ENCODE assay signal across 13 mouse cellular contexts in the genomic region with DNA sequence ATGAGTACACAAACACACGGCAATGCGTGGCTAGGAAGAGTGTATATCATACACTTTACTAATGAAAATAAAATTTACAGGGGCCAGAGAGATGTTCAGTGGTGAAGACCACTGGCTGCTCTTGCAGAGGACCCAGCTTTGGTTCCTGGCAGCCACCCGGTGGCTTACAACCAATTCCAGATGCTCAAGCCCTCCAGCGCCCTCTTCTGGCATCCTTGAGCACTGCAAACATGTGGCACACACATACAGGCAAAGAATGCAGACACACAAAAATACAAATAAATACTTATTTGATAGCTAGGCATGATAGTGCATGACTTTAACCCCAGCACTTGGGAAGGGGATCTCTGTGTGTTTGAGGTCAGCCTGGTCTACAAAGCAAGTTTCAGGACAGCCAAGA. TPM values are rescaled to one million over a fixed set of nuclear protein-coding genes. Genes with fewer than 3 reads are reported as not detected.
DNase-seq lines count a peak whose midpoint lies in the region; ATAC-seq and TF ChIP-seq lines count a peak whose summit lies in the region.
"Had no signal": no experiment of that assay in that cellular context is flagged by ENCODE, and none has a peak within 500 bp of the region (broad histone marks: within the 10 kb centered on the region; RNA-seq: fewer than 3 reads in every experiment).

No protein-coding gene starts in this region.

- no peak overlapping the region for H3K4me3 ChIP-seq in hindbrain, embryonic 11.5 days (ENCODE audit: low read depth, low read length)
- H3K4me3 ChIP-seq in hindbrain, embryonic 16.5 days (ENCODE audit: low read length), result no peak overlapping the region
- H3K4me3 ChIP-seq in lung, postnatal 0 days (ENCODE audit: low read depth, low read length), result no peak overlapping the region
- no peak overlapping the region for H3K4me3 ChIP-seq in embryonic facial prominence, embryonic 14.5 days (ENCODE audit: low read depth, low read length)
- no peak overlapping the region for H3K4me3 ChIP-seq in stomach, embryonic 16.5 days (replicated peaks; ENCODE audit: low read length)
- H3K4me3 ChIP-seq: midbrain, embryonic 13.5 days; neural tube, embryonic 15.5 days had no signal

- no peak overlapping the region for H3K4me2 ChIP-seq in hindbrain, embryonic 11.5 days (replicated peaks; ENCODE audit: low read depth, low read length)
- H3K4me2 ChIP-seq in hindbrain, embryonic 16.5 days (ENCODE audit: low read length), result no peak overlapping the region
- H3K4me2 ChIP-seq in lung, postnatal 0 days (replicated peaks; ENCODE audit: low read depth, low read length), result no peak overlapping the region
- no peak overlapping the region for H3K4me2 ChIP-seq in embryonic facial prominence, embryonic 14.5 days (ENCODE audit: low read depth, low read length)
- peak overlapping the region; percentile 40 for H3K4me2 ChIP-seq in stomach, embryonic 16.5 days (ENCODE audit: low read depth, low read length)
- H3K4me2 ChIP-seq: midbrain, embryonic 13.5 days; neural tube, embryonic 15.5 days had no signal

- TF ChIP-seq EP300 in lung, postnatal 0 days (IDR thresholded peaks at IDR 0.05), result no peak

- H3K4me1 ChIP-seq in hindbrain, embryonic 11.5 days (replicated peaks; ENCODE audit: control insufficient read depth, insufficient read depth, low read length), result peaks cover 4% of the 10 kb centered on the region
- H3K4me1 ChIP-seq in hindbrain, embryonic 16.5 days (ENCODE audit: control insufficient read depth, insufficient read depth, low read depth, low read length), result peaks cover 18% of the 10 kb centered on the region
- no peaks in the 10 kb centered on the region; the same call in 1 of the 2 replicates for H3K4me1 ChIP-seq in lung, postnatal 0 days (ENCODE audit: insufficient read depth, low read depth, low read length)
- H3K4me1 ChIP-seq in embryonic facial prominence, embryonic 14.5 days (ENCODE audit: control insufficient read depth, insufficient read depth, low read length), result peaks cover 25% of the 10 kb centered on the region
- peaks cover 45% of the 10 kb centered on the region for H3K4me1 ChIP-seq in stomach, embryonic 16.5 days (ENCODE audit: control insufficient read depth, insufficient read depth, low read length)

- no peak overlapping the region for H3K27ac ChIP-seq in hindbrain, embryonic 11.5 days (ENCODE audit: low read depth, low read length)
- H3K27ac ChIP-seq in hindbrain, embryonic 16.5 days (ENCODE audit: low read depth, low read length), result no peak overlapping the region
- H3K27ac ChIP-seq in lung, postnatal 0 days (ENCODE audit: low read length), result no peak overlapping the region
- H3K27ac ChIP-seq in embryonic facial prominence, embryonic 14.5 days (replicated peaks; ENCODE audit: low read depth, low read length), result peak overlapping the region; percentile 88
- peak overlapping the region; percentile 91 for H3K27ac ChIP-seq in stomach, embryonic 16.5 days (ENCODE audit: low read length)
- H3K27ac ChIP-seq: midbrain, embryonic 13.5 days; neural tube, embryonic 15.5 days had no signal

- peaks cover 27% of the 10 kb centered on the region for H3K27me3 ChIP-seq in hindbrain, embryonic 11.5 days (ENCODE audit: control insufficient read depth, insufficient read depth, low read length)
- H3K27me3 ChIP-seq in hindbrain, embryonic 16.5 days (replicated peaks; ENCODE audit: control insufficient read depth, insufficient read depth, low read length), result peaks cover 22% of the 10 kb centered on the region
- no peaks in the 10 kb centered on the region for H3K27me3 ChIP-seq in lung, postnatal 0 days (replicated peaks; ENCODE audit: insufficient read depth, low read length)
- H3K27me3 ChIP-seq in embryonic facial prominence, embryonic 14.5 days (replicated peaks; ENCODE audit: control insufficient read depth, insufficient read depth, low read length), result 0 out of 2 replicates have a peak, but pooled peaks cover 2% of the 10 kb centered on the region
- H3K27me3 ChIP-seq in stomach, embryonic 16.5 days (ENCODE audit: control insufficient read depth, insufficient read depth, low read length), result no peaks in the 10 kb centered on the region

- peak; percentile 43 for TF ChIP-seq CTCF in lung, postnatal 0 days (IDR thresholded peaks at IDR 0.05)

- ATAC-seq in hindbrain, embryonic 11.5 days (ENCODE audit: low FRiP score), result no peak
- no peak for ATAC-seq in hindbrain, embryonic 16.5 days
- no peak for ATAC-seq in lung, postnatal 0 days
- ATAC-seq in embryonic facial prominence, embryonic 14.5 days (ENCODE audit: low read depth), result no peak
- ATAC-seq in stomach, embryonic 16.5 days (ENCODE audit: insufficient read depth, low FRiP score), result no peak
- ATAC-seq: midbrain, embryonic 13.5 days had no signal

- WGBS in hindbrain, embryonic 11.5 days, result 78% methylated on average over 4 of the region's 4 CpGs
- WGBS in hindbrain, embryonic 16.5 days, result 80% methylated on average over 4 of the region's 4 CpGs
- 81% methylated on average over 4 of the region's 4 CpGs for WGBS in lung, postnatal 0 days
- 69% methylated on average over 4 of the region's 4 CpGs for WGBS in embryonic facial prominence, embryonic 14.5 days
- WGBS in stomach, embryonic 16.5 days, result 73% methylated on average over 4 of the region's 4 CpGs

- no peaks in the 10 kb centered on the region for H3K36me3 ChIP-seq in hindbrain, embryonic 11.5 days (ENCODE audit: control insufficient read depth, insufficient read depth, low read length)
- no peaks in the 10 kb centered on the region for H3K36me3 ChIP-seq in hindbrain, embryonic 16.5 days (ENCODE audit: control insufficient read depth, insufficient read depth, low read length)
- H3K36me3 ChIP-seq in lung, postnatal 0 days (ENCODE audit: insufficient read depth, low read length), result no peaks in the 10 kb centered on the region
- H3K36me3 ChIP-seq in embryonic facial prominence, embryonic 14.5 days (ENCODE audit: control insufficient read depth, insufficient read depth, low read length), result no peaks in the 10 kb centered on the region
- H3K36me3 ChIP-seq in stomach, embryonic 16.5 days (ENCODE audit: control insufficient read depth, insufficient read depth, low read length), result no peaks in the 10 kb centered on the region
- H3K36me3 ChIP-seq: midbrain, embryonic 13.5 days; neural tube, embryonic 15.5 days had no signal

- H3K9me3 ChIP-seq in hindbrain, embryonic 11.5 days (ENCODE audit: control insufficient read depth, low read length), result no peaks in the 10 kb centered on the region
- no peaks in the 10 kb centered on the region for H3K9me3 ChIP-seq in hindbrain, embryonic 16.5 days (ENCODE audit: control insufficient read depth, low read length)
- no peaks in the 10 kb centered on the region for H3K9me3 ChIP-seq in lung, postnatal 0 days (ENCODE audit: low read length)
- no peaks in the 10 kb centered on the region for H3K9me3 ChIP-seq in embryonic facial prominence, embryonic 14.5 days (ENCODE audit: control insufficient read depth, low read length)
- no peaks in the 10 kb centered on the region for H3K9me3 ChIP-seq in stomach, embryonic 16.5 days (replicated peaks; ENCODE audit: control insufficient read depth, low read length)
- H3K9me3 ChIP-seq: midbrain, embryonic 13.5 days; neural tube, embryonic 15.5 days had no signal

- peak; percentile 26 for DNase-seq in hindbrain, embryonic 11.5 days (ENCODE audit: low spot score)
- DNase-seq in lung, postnatal 0 days (ENCODE audit: low spot score), result no peak
- no peak for DNase-seq in lung, postnatal 10 days
- no peak for DNase-seq in embryonic facial prominence, embryonic 14.5 days (ENCODE audit: low spot score)
- no peak for DNase-seq in layer of hippocampus, postnatal 10 days (ENCODE audit: low spot score in 2 of 2)
- DNase-seq in layer of hippocampus, adult 11-12 months (ENCODE audit: low spot score), result no peak
- DNase-seq: adrenal gland, postnatal 36 days; cerebellum, postnatal 36 days; thymus, postnatal 25 days had no signal

- no peak overlapping the region for H3K9ac ChIP-seq in hindbrain, embryonic 11.5 days (ENCODE audit: low read depth, low read length)
- H3K9ac ChIP-seq in hindbrain, embryonic 16.5 days (ENCODE audit: low read depth, low read length), result no peak overlapping the region
- no peak overlapping the region for H3K9ac ChIP-seq in lung, postnatal 0 days (replicated peaks; ENCODE audit: low read depth)
- no peak overlapping the region for H3K9ac ChIP-seq in embryonic facial prominence, embryonic 14.5 days (ENCODE audit: low read depth, low read length)
- H3K9ac ChIP-seq in stomach, embryonic 16.5 days (ENCODE audit: low read length), result peak overlapping the region; percentile 60; the same call in 1 of the 2 replicates
- H3K9ac ChIP-seq: midbrain, embryonic 13.5 days; neural tube, embryonic 15.5 days had no signal

RNA-seq across cellular contexts. Expression of a gene that starts 34.3 kb away (rescaled TPM):
- polyA plus RNA-seq in hindbrain, embryonic 11.5 days (2014; fragmentation: Nextera tagmentation; extraction: Ambion mirVana), result 7.1 and 7.5 TPM in 2 replicates
- 4.5 and 6.6 TPM in 2 replicates for polyA plus RNA-seq in hindbrain, embryonic 16.5 days (2015; fragmentation: Nextera tagmentation; extraction: Ambion mirVana)
- 47.2 and 50.5 TPM in 2 replicates for polyA plus RNA-seq in lung, postnatal 0 days (2015; fragmentation: Nextera tagmentation; extraction: Ambion mirVana)
- polyA plus RNA-seq in embryonic facial prominence, embryonic 14.5 days (2014; fragmentation: Nextera tagmentation; extraction: Ambion mirVana), result 2.9 and 3.0 TPM in 2 replicates
- 8.3 TPM in 2 replicates for polyA plus RNA-seq in stomach, embryonic 16.5 days (2015; fragmentation: Nextera tagmentation; extraction: Ambion mirVana)
- total RNA-seq in layer of hippocampus, postnatal 10 days (2021), result 1 to 10 TPM; 3.5 to 3.7 TPM

RNA-seq across cellular contexts. Expression of a gene that starts 36.0 kb away (rescaled TPM):
- polyA plus RNA-seq in hindbrain, embryonic 11.5 days (2014; fragmentation: Nextera tagmentation; extraction: Ambion mirVana), result 0.49 and 0.69 TPM in 2 replicates
- polyA plus RNA-seq in hindbrain, embryonic 16.5 days (2015; fragmentation: Nextera tagmentation; extraction: Ambion mirVana), result 0.19 and 0.70 TPM in 2 replicates
- polyA plus RNA-seq in lung, postnatal 0 days (2015; fragmentation: Nextera tagmentation; extraction: Ambion mirVana), result 1.00 and 1.1 TPM in 2 replicates
- 4.1 and 5.9 TPM in 2 replicates for polyA plus RNA-seq in embryonic facial prominence, embryonic 14.5 days (2014; fragmentation: Nextera tagmentation; extraction: Ambion mirVana)
- 3.5 and 3.6 TPM in 2 replicates for polyA plus RNA-seq in stomach, embryonic 16.5 days (2015; fragmentation: Nextera tagmentation; extraction: Ambion mirVana)
- under 1 TPM; 0.43 to 0.62 TPM for total RNA-seq in layer of hippocampus, postnatal 10 days (2021)

Comparison
In these comparisons a context has a peak if more than half of its experiments do, and no peak if none do; other contexts are left out.
1. H3K27ac ChIP-seq: peak in embryonic facial prominence, embryonic 14.5 days (single experiment) and stomach, embryonic 16.5 days (single experiment); none in hindbrain, embryonic 11.5 days (single experiment), hindbrain, embryonic 16.5 days (single experiment) and lung, postnatal 0 days (single experiment).